Mouse (Mus musculus) spleen, embryonic (tissue): ENCODE data around the gene Gm17571.

Source experiments
- CTCF ChIA-PET: fragments of 350-600 bp; sonication (Branson Sonifier 250); formaldehyde crosslinking; loops from one replicate; lab custom pipeline; 2022; lab: Charles Lee

The Gm17571 gene

DNA sequence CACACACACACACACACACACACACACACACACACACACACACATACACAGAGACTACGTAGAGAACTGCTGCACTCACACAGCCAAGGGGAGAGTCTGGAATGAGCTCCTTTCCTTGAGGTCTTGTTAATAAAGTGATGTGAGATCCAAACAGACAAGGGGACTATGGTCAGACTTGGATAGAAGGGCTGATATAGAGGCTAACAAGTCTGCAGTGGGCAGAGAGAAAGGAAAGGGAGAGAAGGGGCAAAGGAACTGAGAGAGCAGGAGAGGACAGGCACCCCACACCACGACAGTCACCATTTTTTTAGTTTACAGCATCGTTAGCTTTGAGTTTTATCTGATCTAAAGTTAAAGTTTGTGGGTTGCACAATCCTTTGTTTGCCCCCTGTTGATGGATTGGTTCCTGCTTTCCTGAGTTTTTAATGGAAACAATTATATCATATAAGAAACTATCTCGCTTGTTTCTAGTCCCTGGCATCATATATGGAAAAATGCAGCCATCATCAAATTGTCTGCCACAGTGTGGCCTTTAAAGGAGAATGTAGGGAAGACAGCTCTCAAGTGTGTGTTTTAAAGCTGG lies at the start of gene Gm17571:
Gm17571 (minus strand) TSS at position 51 of the 583 bp plus-strand sequence.
- CTCF ChIA-PET = no interaction called here

DNA sequence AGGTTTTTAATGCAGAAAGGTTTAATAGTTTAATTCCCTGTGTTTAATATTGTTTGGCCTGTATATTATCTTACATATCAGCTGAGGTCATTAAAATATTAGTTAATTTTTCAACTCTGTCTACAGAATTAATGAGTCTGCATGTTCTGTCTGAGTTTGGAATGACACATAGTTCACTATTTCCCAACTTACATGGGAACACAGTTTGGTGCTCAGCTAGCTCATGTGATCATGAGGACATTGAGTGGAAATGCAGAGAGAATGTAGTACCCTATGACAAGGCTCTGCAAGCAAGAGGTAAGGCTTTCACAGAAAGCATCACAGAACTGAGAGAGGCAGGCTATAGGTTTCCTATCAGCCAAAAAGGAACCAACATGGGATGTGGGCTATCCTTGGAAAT lies 49.0 kb upstream of the Gm17571 start:
- CTCF ChIA-PET = no interaction called here

DNA sequence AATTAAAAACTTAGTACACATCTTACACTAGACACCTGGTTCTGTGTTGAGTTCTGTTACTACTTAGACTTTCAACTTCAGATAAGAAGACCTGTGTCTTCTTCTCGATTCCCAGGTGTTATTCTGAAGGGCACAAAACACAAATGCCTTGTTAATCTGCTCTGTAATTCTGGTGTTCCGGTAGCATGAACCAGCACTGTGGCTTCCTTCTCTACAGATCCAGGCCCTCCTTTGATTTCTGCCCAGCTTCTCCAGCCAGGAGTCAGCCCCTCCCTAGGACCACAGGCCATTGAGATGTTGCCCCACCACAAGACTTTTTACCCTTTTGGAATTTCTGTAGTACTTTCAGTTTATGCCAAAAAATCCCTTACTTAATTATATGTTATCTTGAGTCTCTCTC lies 47.2 kb upstream of the Gm17571 start:
- CTCF ChIA-PET = no interaction called here

GRCm38 (mm10) chr9:13492807-13493206 lies 46.3 kb upstream of the Gm17571 start:
- CTCF ChIA-PET = no interaction called here

DNA sequence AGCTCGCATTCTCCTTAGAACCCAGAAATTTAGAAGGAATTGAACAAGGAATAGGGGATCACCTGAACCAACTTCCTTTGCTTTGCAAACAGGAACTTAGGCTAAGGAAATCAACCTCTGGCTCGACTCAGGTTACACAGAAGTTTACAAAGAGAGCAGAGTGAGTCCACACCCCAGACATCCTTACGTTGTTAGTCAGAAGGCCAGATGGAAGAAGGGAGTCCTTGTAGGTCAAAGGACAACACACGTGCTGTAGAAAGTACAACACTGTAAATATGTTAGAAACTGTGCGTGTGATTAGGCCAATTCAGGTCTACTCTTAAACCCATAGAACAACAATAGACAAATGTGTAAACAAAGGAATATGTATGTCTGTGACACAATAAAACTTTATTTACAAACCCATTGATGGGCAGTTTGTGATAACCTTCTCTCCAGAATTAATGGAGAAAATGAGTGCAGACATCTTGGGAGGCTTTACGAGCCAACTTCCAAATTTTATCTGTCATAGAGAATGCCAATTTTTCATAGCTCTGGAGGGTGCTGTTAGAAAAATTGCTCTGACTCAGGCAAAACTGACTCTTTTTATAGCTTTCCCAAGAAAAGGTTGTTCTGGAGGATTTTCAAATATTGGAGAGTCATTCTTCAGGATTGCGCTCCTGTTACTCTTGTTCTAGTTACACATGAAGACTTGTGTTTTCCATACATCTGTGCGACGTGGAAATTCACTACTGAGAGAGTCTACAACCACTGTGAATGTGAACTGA lies 45.5 kb upstream of the Gm17571 start:
- CTCF ChIA-PET = interaction anchor here (0.6 kb wide), 1 partner anchor 11 kb away, joined by 3 read pairs; no protein-coding TSS in a partner anchor

DNA sequence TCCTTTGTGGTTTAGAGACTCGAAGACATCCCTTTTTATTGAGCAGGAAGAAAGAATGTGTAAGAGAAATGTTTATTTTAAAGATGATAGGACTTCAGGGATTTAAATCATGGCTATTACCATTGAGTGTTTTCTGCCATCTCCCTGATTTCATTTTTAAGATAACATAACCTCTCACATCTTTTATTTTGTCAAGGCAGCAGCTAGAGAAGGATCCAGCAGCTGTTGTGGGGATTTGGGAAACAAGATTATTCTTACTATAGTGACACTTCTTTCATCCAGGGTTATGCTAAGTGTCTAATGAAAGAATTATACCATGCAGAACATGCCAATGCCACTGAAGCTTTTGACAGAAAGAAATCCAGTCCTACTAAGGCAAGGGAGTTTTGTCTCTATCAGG lies 44.6 kb upstream of the Gm17571 start:
- CTCF ChIA-PET = no interaction called here

DNA sequence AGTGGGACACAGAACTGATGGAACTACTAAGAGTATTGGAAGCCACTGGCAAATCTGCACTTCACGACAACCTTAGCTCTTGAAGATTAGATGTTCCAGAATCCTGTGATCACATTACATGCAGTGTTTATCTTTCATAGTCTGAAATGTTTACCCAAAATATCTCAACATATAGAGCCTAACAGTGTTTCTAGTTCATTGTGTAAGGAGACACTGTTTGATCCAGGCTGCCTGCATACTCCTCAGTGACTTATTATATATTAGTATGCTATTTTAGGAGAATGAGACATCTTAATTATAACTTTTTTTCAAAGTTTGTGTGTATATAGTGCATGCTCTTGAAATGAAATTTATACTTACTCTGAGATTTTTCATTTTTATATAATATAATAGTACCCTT lies 39.4 kb upstream of the Gm17571 start:
- CTCF ChIA-PET = interaction anchor here (0.7 kb wide), 1 partner anchor 96 kb away, joined by 3 read pairs; no protein-coding TSS in a partner anchor

DNA sequence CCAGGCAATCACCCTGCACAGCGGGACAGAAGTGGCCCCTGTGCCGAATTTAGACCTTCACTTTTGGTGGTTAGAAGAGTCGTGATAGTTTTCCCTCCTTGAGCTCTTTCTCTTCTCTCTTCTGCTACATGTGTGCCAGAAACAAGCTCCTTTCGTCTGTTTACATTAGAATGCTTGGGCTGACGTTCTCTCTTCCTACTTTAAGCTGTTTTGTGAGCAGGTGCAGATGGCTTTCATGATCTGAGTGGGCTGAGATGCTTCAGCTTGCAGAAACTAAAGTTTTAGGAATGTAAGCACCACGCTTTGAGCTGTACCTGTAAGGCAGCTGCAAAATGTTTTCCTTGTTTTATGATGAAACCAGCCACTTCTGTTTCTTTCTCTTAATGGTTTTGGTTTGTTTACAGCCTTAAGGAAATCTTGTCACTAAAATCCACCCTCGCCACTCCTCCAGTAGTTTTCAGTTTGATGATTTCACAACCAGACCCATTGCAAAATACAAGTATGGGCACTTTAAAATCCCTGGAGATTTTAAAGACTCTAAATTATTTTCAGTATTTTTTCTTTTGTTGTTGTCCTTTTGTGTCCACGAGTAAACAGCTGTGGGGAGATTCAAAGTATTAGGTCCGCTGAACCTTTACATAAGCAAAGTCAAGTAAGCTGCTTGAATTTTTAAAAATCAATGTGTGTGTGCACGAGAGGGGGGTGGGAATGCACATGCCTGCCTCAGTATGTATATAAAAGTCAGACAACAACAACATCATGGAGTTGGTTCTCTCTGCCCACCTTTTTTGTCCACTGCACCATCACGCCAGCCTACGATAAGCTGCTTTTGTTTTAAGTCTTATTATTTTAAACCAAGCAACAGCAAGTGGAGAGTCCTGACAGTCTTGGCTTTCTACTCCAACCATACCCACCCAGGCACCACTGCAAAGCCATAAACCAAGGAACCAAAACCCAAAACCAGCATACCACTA lies 38.0 kb upstream of the Gm17571 start:
- CTCF ChIA-PET = interaction anchor here (0.6 kb wide), 1 partner anchor 22 kb away, joined by 18 read pairs; no protein-coding TSS in a partner anchor

- CTCF ChIA-PET = no interaction called here
Measured at GRCm38 (mm10) chr9:13483199-13484068, 36.9 kb upstream of the Gm17571 start.

- CTCF ChIA-PET = interaction anchor here (0.5 kb wide), 1 partner anchor 1312 kb away, joined by 4 read pairs; no protein-coding TSS in a partner anchor
Measured at GRCm38 (mm10) chr9:13479275-13479674, 32.7 kb upstream of the Gm17571 start.

DNA sequence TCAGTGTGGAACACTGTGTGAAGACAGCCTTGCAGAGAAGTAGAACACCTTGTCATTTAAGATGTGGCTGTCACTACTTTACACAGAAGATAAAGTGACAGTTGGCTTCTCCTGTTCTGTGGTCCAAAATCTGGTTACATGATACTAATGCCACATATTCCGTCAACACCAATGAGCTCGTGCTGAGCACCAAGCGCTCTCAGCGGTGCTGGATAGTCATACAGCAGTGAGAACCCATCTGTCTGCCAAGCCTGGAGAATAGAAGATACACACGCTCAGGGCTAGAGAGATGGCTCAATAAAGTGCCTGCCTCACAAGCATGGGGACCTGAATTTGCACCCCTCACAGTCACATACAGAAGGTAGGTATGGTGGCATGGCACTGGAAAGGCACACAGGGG lies 28.4 kb upstream of the Gm17571 start:
- CTCF ChIA-PET = no interaction called here

DNA sequence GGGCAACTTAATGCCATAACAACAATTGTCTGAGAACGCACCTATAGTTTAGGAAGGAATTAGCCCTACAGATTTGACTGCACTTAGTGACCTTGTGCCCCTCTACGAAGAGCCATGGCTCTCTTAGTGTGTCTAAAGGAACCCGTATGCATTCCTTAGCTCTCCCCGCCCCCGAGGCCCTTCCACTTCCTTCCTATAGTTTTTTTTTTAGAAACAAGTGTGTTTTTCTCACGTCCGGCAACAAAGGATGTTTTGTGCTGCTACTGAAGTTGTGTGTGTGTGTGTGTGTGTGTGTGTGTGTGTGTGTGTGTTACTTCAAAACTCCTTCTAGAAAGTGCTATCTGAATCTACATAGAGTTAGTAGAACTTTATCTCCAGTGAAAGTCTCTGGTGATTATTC lies 23.5 kb upstream of the Gm17571 start:
- CTCF ChIA-PET = interaction anchor here (0.6 to 0.7 kb wide), 2 partner anchors 11 to 191 kb away, joined by 3 to 9 read pairs; no protein-coding TSS in a partner anchor

DNA sequence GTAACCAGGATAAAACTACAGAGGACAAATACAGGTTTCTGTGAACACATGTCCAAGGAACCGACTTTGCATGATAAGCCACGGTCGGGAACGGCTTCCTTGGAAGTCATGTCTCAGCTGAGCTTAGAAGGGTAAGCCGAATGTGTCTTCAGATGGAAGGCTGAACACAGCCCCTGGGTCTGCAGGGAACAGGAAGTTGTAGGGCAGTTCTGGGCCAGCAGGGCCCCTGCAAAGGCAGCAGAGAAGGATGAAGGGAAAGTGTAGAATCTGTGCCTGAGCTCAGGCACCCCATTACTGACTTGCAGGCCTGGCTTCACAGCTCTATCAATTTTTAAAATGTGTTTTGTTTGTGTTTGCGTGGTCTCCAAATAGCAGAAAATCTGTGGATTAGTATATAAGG lies 22.2 kb upstream of the Gm17571 start:
- CTCF ChIA-PET = interaction anchor here (0.7 kb wide), 1 partner anchor 57 kb away, joined by 3 read pairs; no protein-coding TSS in a partner anchor

DNA sequence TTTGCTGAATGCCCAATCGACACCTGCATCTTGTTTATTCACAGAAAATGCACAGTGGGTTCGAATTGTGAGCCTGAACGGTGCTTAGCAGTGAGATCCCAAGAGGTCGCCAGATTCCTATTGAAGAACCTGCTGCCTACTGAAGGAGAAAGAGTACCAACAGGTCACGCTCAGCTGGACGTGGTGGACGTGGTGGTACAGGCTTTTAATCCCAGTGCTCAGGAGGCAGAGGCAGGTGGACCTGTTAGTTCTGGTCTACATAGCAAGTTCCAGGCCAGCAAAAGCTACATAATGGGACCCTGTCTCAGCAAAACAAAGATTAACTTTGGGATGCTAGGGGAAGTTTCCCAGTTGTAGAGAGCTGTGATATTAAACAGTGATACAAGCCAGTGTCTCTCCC lies 21.2 kb upstream of the Gm17571 start:
- CTCF ChIA-PET = no interaction called here

- CTCF ChIA-PET = interaction anchor here (0.7 kb wide), 1 partner anchor 170 kb away, joined by 3 read pairs; no protein-coding TSS in a partner anchor
Measured at GRCm38 (mm10) chr9:13466816-13467215, 20.3 kb upstream of the Gm17571 start.

GRCm38 (mm10) chr9:13466351-13466750 lies 19.8 kb upstream of the Gm17571 start:
- CTCF ChIA-PET = no interaction called here

DNA sequence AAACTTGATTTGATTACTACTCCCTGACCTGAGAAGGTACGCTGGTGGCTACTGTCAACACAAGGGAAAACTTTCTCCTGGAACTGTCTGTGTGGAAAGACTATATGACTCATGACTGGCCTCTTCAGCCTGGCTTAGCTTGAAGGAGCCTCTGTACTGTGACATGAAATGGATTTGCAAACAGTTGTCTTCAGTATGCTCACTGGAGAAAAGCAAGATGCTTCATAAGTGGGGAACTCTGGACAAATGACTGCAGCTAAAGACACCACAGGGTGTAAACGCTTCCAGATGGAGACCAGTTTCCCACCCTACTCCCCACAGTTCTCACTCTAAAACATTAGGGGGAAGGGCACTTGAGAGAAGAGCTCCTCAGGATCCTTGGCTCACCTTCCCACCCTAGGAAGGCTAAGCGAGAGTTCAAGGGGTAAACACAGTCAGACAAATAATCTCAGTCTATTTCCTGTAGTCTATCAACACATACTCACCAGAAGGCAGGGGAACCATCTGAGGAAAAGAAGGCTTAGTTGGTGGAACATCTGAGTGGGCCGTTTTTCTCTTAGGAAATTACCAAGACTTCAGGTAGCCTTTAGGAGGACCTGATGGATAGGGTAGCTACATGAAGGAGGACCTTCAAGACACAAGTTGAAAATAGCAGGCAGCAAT lies 18.9 kb upstream of the Gm17571 start:
- CTCF ChIA-PET = no interaction called here

GRCm38 (mm10) chr9:13460926-13461325 lies 14.4 kb upstream of the Gm17571 start:
- CTCF ChIA-PET = no interaction called here

DNA sequence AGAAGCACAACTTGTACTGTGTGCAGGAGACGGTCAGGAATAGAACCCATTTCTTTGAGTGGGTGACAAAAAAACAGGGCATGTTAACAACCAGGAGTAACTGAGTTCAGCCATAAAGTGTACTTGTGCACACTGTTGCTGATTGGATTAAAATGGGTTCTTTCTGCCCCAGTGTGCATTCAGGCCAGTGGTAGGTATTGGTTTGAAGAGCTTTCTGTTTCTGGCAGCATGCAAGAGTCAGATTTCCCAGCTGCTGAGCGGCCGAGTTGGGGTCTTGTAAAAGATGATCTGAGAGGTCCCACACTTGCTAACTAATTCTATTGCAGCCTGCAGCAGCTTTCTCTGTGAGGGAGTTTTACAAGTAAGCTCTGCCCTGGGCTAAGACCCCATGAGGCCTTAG lies 13.5 kb upstream of the Gm17571 start:
- CTCF ChIA-PET = no interaction called here

DNA sequence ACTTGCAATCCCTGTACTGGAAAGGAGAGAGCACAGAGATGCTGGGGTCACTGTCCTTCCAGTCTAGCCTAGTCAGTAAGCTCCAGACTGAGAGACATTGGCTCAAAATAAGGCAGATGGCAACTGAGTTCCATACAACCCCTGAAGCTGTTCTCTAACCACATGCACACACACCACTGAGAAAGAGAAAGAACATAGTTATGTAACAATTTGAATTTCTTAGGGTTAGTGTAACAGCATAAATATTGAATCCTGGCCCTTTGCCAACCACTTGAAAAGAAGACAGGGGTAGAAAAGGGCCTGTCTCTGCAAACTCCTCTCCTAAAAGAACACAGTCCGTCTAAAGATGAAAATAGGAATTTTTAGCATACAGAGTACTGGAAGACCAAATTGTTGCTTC lies 12.8 kb upstream of the Gm17571 start:
- CTCF ChIA-PET = interaction anchor here (0.9 kb wide), 1 partner anchor 15 kb away, joined by 7 read pairs; no protein-coding TSS in a partner anchor
